In genomic region chr6:54552721-54553413, GRCm38 (mm10) we compare ENCODE assay signal across 19 mouse cellular contexts. TPM values are rescaled to one million over a fixed set of nuclear protein-coding genes. Genes with fewer than 3 reads are reported as not detected.
DNase-seq lines count a peak whose midpoint lies in the region; ATAC-seq lines count a peak whose summit lies in the region.
"Had no signal": no experiment of that assay in that cellular context is flagged by ENCODE, and none has a peak within 500 bp of the region (broad histone marks: within the 10 kb centered on the region; RNA-seq: fewer than 3 reads in every experiment).

No protein-coding gene starts in this region.

- H3K27me3 ChIP-seq in heart, embryonic 10.5 days (ENCODE audit: insufficient read depth, poor library complexity, severe bottlenecking) = peaks cover 7% of the 10 kb centered on the region; the same call in 1 of the 2 replicates
- H3K27me3 ChIP-seq in hindbrain, embryonic 10.5 days (ENCODE audit: insufficient read depth, poor library complexity, severe bottlenecking) = no peaks in the 10 kb centered on the region
- no peaks in the 10 kb centered on the region for H3K27me3 ChIP-seq in midbrain, embryonic 13.5 days
- H3K27me3 ChIP-seq in kidney, embryonic 15.5 days = no peaks in the 10 kb centered on the region
- H3K27me3 ChIP-seq: embryonic facial prominence, embryonic 13.5 days; heart, embryonic 12.5 days; limb, embryonic 12.5 days had no signal

- peak; percentile 52 for DNase-seq in heart, embryonic 10.5 days (ENCODE audit: low spot score)
- DNase-seq in heart, postnatal 36 days = no peak
- DNase-seq in hindbrain, embryonic 10.5 days (ENCODE audit: low spot score) = no peak
- peak; percentile 55 for DNase-seq in retina, postnatal 1 day
- DNase-seq in spleen, postnatal 4 days (ENCODE audit: low spot score in 2 of 2) = no peak
- no peak for DNase-seq in left cerebral cortex, adult 8-10 months (ENCODE audit: low spot score in 2 of 2)
- DNase-seq: adrenal gland, postnatal 36 days; gastrocnemius, postnatal 25 days; kidney, adult 18-20 months; thymus, postnatal 4 days had no signal

- no peak overlapping the region for H3K4me2 ChIP-seq in midbrain, embryonic 13.5 days (replicated peaks)
- H3K4me2 ChIP-seq in kidney, embryonic 15.5 days = no peak overlapping the region
- H3K4me2 ChIP-seq: embryonic facial prominence, embryonic 13.5 days; heart, embryonic 12.5 days; limb, embryonic 12.5 days had no signal

- no peaks in the 10 kb centered on the region for H3K36me3 ChIP-seq in heart, embryonic 10.5 days
- H3K36me3 ChIP-seq in hindbrain, embryonic 10.5 days = peaks cover 5% of the 10 kb centered on the region; the same call in 1 of the 2 replicates
- 0 out of 2 replicates have a peak, but pooled peaks cover 3% of the 10 kb centered on the region for H3K36me3 ChIP-seq in midbrain, embryonic 13.5 days
- no peaks in the 10 kb centered on the region for H3K36me3 ChIP-seq in kidney, embryonic 15.5 days
- H3K36me3 ChIP-seq: embryonic facial prominence, embryonic 13.5 days; limb, embryonic 12.5 days had no signal

- H3K27ac ChIP-seq in heart, embryonic 10.5 days = no peak overlapping the region
- H3K27ac ChIP-seq in hindbrain, embryonic 10.5 days = peak overlapping the region; percentile 88
- peak overlapping the region; percentile 41 for H3K27ac ChIP-seq in midbrain, embryonic 13.5 days
- H3K27ac ChIP-seq in kidney, embryonic 15.5 days = no peak overlapping the region
- H3K27ac ChIP-seq: embryonic facial prominence, embryonic 13.5 days; liver, embryonic 14.5 days had no signal

- intact Hi-C loops in heart, postnatal 36 days (cut with DNase I) = no loop called here

- no peak overlapping the region for H3K4me3 ChIP-seq in heart, embryonic 10.5 days
- H3K4me3 ChIP-seq in hindbrain, embryonic 10.5 days = no peak overlapping the region
- H3K4me3 ChIP-seq in midbrain, embryonic 13.5 days (replicated peaks) = no peak overlapping the region
- no peak overlapping the region for H3K4me3 ChIP-seq in kidney, embryonic 15.5 days (replicated peaks)
- H3K4me3 ChIP-seq: embryonic facial prominence, embryonic 13.5 days; heart, embryonic 12.5 days; limb, embryonic 12.5 days had no signal

- H3K9ac ChIP-seq in midbrain, embryonic 13.5 days (replicated peaks) = no peak overlapping the region
- no peak overlapping the region for H3K9ac ChIP-seq in kidney, embryonic 15.5 days
- H3K9ac ChIP-seq: embryonic facial prominence, embryonic 13.5 days; heart, embryonic 12.5 days; limb, embryonic 12.5 days; liver, embryonic 14.5 days had no signal

- ATAC-seq in midbrain, embryonic 13.5 days = peak; percentile 68
- no peak for ATAC-seq in kidney, embryonic 15.5 days (replicated peaks; ENCODE audit: low FRiP score)
- ATAC-seq: activated CD4-positive, CD25-positive, alpha-beta regulatory T cell, adult 4 months had no signal

- H3K9me3 ChIP-seq in heart, embryonic 10.5 days = no peaks in the 10 kb centered on the region
- no peaks in the 10 kb centered on the region for H3K9me3 ChIP-seq in hindbrain, embryonic 10.5 days
- no peaks in the 10 kb centered on the region for H3K9me3 ChIP-seq in midbrain, embryonic 13.5 days
- H3K9me3 ChIP-seq in kidney, embryonic 15.5 days (replicated peaks) = no peaks in the 10 kb centered on the region
- H3K9me3 ChIP-seq: embryonic facial prominence, embryonic 13.5 days; heart, embryonic 12.5 days; limb, embryonic 12.5 days had no signal

- 83% methylated on average over 9 of the region's 9 CpGs for WGBS in heart, embryonic 10.5 days
- WGBS in hindbrain, embryonic 10.5 days = 42% methylated on average over 9 of the region's 9 CpGs
- 19% methylated on average over 9 of the region's 9 CpGs for WGBS in midbrain, embryonic 13.5 days
- 76% methylated on average over 9 of the region's 9 CpGs for WGBS in kidney, embryonic 15.5 days

- H3K4me1 ChIP-seq in heart, embryonic 10.5 days = peaks cover 38% of the 10 kb centered on the region
- peaks cover 66% of the 10 kb centered on the region for H3K4me1 ChIP-seq in hindbrain, embryonic 10.5 days (replicated peaks)
- H3K4me1 ChIP-seq in midbrain, embryonic 13.5 days (replicated peaks) = peaks cover 75% of the 10 kb centered on the region
- peaks cover 27% of the 10 kb centered on the region for H3K4me1 ChIP-seq in kidney, embryonic 15.5 days

RNA-seq across cellular contexts. Expression of gene Scrn1, which starts 13.4 kb away (rescaled TPM):
- polyA plus RNA-seq in heart, embryonic 10.5 days (2016; fragmentation: Nextera tagmentation; extraction: Ambion mirVana) = 10.5 and 12.1 TPM in 2 replicates
- total RNA-seq in heart, postnatal 36 days (2021) = 10 to 100 TPM; 10.3 to 13.0 TPM
- polyA plus RNA-seq in hindbrain, embryonic 10.5 days (2016; fragmentation: Nextera tagmentation; extraction: Ambion mirVana) = 42.9 and 60.0 TPM in 2 replicates
- 91.2 and 96.6 TPM in 2 replicates for polyA plus RNA-seq in midbrain, embryonic 13.5 days (2015; fragmentation: Nextera tagmentation; extraction: Ambion mirVana)
- 6.2 and 8.6 TPM in 2 replicates for polyA plus RNA-seq in kidney, embryonic 15.5 days (2015; fragmentation: Nextera tagmentation; extraction: Ambion mirVana)
- total RNA-seq in left cerebral cortex, adult 8-10 months (2022) = 100 to 1,000 TPM; 158 to 168 (median 161) TPM
- total RNA-seq: common myeloid progenitor, adult 5-6 weeks; neutrophil, adult 5-6 weeks had no signal
- polyA plus RNA-seq: activated CD4-positive, CD25-positive, alpha-beta regulatory T cell, adult 4 months had no signal

RNA-seq across cellular contexts. Expression of gene Plekha8, which starts 42.0 kb away (rescaled TPM):
- 10.3 and 11.9 TPM in 2 replicates for polyA plus RNA-seq in heart, embryonic 10.5 days (2016; fragmentation: Nextera tagmentation; extraction: Ambion mirVana)
- total RNA-seq in heart, postnatal 36 days (2021) = 1 to 10 TPM; 8.7 to 9.3 TPM
- polyA plus RNA-seq in hindbrain, embryonic 10.5 days (2016; fragmentation: Nextera tagmentation; extraction: Ambion mirVana) = 13.8 and 17.4 TPM in 2 replicates
- polyA plus RNA-seq in midbrain, embryonic 13.5 days (2015; fragmentation: Nextera tagmentation; extraction: Ambion mirVana) = 11.8 and 12.2 TPM in 2 replicates
- 8.9 and 9.8 TPM in 2 replicates for polyA plus RNA-seq in kidney, embryonic 15.5 days (2015; fragmentation: Nextera tagmentation; extraction: Ambion mirVana)
- total RNA-seq in left cerebral cortex, adult 8-10 months (2022) = 10 to 100 TPM; 10.4 to 12.9 (median 11.2) TPM

RNA-seq across cellular contexts. Expression of gene Fkbp14, which starts 44.2 kb away (rescaled TPM):
- 19.8 and 24.6 TPM in 2 replicates for polyA plus RNA-seq in heart, embryonic 10.5 days (2016; fragmentation: Nextera tagmentation; extraction: Ambion mirVana)
- total RNA-seq in heart, postnatal 36 days (2021) = 1 to 10 TPM; 7.4 to 9.4 TPM
- polyA plus RNA-seq in hindbrain, embryonic 10.5 days (2016; fragmentation: Nextera tagmentation; extraction: Ambion mirVana) = 9.3 and 12.4 TPM in 2 replicates
- 7.9 and 8.2 TPM in 2 replicates for polyA plus RNA-seq in midbrain, embryonic 13.5 days (2015; fragmentation: Nextera tagmentation; extraction: Ambion mirVana)
- 28.5 and 29.1 TPM in 2 replicates for polyA plus RNA-seq in kidney, embryonic 15.5 days (2015; fragmentation: Nextera tagmentation; extraction: Ambion mirVana)
- 10 to 100 TPM in 1 of 4 experiments, 1 to 10 TPM in 3; 7.7 to 10.2 (median 8.3) TPM for total RNA-seq in left cerebral cortex, adult 8-10 months (2022)
- total RNA-seq: neutrophil, adult 5-6 weeks had no signal
- polyA plus RNA-seq: activated CD4-positive, CD25-positive, alpha-beta regulatory T cell, adult 4 months had no signal

Comparison
In these comparisons a context has a peak if more than half of its experiments do, and no peak if none do; other contexts are left out.
1. DNase-seq: peak in heart, embryonic 10.5 days (single experiment) and retina, postnatal 1 day (single experiment); none in heart, postnatal 36 days (0 of 2), hindbrain, embryonic 10.5 days (single experiment), spleen, postnatal 4 days (0 of 2) and left cerebral cortex, adult 8-10 months (0 of 2).
2. H3K27ac ChIP-seq: peak in hindbrain, embryonic 10.5 days (single experiment) and midbrain, embryonic 13.5 days (single experiment); none in heart, embryonic 10.5 days (single experiment) and kidney, embryonic 15.5 days (single experiment).